Mouse (Mus musculus) v-Abl transformed pro-B cells (cell line): ENCODE data around the gene Tctn1.

Source experiments
- in situ Hi-C, 2 experiments: fragments of 400-800 bp; cut with MboI; formaldehyde crosslinking; loops; one replicate each; pipeline ENCODE4 v1.15.1; 2025; ENCODE audit not compliant: unreplicated experiment in 2 of 2

The Tctn1 gene

GRCm38 (mm10) chr5:122263933-122264905 is at the start of gene Tctn1:
Gene Tctn1 (minus strand): TSS chr5:122264460.
- in situ Hi-C loops: loop anchor here (5.0 to 10.0 kb wide), 5 partner anchors 37 to 361 kb away; no protein-coding TSS in a partner anchor

DNA sequence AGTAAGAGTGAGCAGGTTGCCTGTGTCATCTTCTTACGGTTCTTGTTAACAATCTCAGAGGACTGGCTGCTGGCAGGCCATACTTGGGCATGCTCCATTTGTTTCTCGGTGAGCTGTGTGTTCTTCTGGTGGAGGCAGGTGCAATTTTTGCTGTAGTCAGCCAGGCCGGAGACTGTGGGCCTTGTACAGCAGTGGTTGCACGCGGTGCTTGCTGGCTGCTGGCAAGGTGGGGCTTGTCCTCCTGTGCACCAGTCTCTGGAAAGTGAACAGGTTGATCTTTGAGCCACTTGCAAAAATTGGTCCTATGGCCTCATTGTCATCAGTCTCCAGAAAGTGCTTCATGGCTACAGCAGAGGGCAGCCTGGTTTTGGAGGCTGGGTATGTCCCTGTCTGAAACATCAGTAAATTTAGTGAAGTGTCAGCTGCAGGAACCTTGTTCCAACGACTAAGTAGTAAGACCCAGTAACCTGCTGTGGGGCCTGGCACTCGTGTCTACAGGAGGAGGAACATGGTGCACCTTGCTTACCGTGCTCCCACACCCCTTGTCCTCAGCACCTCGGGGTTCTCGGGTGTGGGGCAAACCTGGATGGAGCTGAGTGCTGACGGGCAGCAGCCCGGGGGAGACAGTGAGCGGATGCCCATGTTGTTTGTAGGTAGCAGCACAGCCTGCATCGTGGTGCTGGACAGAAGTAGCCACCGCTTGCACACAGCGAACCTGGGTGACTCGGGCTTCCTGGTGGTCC is 48.9 kb upstream of the Tctn1 start:
- in situ Hi-C loops: no loop called here

DNA sequence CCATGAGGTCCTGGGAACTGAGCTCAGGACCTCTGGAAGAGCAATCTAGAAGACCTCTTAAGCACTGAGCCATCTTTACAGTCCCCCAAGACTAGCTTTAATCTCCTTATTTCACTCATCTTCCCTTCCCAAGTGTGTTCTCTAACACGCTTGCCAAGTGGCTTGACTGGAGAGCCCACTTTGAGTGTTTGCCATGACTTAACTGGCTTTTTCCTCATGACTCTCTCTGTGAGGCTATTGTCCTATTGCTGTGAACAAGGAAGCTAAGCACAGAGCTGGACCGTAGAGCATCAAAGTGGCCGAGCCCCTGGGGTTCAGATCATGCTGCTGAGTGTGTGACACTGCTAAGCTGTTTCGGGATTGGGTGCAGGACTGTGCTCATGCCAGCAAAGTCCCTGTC is 48.1 kb upstream of the Tctn1 start:
- in situ Hi-C loops: no loop called here

DNA sequence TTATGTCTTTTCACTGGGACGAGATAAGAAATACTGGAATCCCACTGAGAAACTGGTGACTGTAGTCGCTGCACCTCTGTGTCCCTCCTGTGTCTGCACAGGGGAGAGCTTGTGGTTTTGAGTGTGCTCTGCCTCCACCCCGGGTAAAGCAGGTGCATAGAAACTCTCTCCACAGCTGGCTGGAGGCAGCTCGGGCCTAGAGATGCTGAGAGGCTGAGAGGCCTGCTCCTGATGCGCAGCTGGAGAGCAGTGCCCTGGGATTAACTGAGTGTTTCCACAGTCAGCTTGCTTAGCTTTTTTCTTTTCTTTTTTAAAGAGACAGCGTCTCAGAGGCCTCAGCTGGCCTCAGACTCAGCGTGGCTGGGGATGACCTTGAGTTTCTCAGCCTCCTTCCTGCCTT is 47.4 kb upstream of the Tctn1 start:
- in situ Hi-C loops: no loop called here

DNA sequence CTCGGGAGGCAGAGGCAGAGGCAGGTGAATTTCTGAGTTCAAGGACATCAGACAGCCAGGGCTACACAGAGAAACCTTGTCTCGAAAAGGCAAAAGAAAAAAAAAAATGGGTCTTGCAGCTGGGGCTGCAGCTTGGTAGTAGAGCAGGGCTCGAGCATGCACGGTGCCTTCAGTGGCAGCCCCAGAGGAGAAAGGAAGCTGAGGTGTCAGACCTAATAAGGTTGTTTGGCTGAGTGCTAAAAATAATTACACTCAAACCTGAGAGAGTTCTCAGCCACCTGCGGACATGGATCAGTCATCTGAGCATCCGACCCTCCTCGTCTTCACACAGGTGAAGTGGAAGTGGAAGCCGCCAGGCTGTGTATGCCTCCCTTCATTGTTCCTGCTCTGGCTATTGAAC is 46.4 kb upstream of the Tctn1 start:
- in situ Hi-C loops: no loop called here

DNA sequence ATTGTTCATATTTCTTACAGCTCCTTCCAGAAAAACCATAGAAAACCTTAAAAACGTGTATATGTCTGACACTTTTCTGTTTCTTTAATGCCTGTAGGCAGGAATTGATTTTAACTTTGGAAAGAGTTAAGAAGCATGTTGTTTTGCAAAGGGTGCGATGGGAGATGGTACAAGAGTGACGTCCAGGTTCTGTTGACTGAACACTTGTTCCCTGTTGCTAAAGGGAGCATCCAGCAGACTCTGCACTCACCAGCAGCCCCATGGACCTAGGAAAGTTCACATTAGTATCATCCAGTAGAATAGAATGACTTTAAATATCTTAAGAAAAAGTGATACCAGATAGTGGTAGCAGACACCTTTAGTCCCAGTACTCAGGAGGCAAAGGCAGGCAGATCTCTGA is 42.3 kb upstream of the Tctn1 start:
- in situ Hi-C loops: no loop called here

GRCm38 (mm10) chr5:122305472-122305871 is 41.2 kb upstream of the Tctn1 start:
- in situ Hi-C loops: no loop called here

DNA sequence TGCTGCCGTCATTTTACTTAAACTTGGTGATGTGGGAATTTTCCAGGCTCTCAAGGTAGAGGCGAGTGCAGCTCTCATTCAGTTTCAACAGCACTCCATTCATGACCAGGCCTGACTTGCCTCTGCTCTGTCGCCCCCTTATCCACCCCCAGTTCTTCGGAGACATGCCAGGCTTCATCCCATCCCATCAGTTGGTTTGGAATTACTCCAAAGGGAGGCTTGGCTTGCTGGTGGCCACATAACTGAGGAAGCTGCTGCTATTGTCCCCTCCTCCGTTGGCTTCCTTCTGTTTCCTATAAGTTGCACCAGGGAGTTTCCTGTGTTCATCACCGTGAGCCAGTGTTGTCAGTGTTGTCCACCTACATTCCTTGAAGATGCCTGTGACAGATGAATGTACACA is 40.3 kb upstream of the Tctn1 start:
- in situ Hi-C loops: no loop called here

DNA sequence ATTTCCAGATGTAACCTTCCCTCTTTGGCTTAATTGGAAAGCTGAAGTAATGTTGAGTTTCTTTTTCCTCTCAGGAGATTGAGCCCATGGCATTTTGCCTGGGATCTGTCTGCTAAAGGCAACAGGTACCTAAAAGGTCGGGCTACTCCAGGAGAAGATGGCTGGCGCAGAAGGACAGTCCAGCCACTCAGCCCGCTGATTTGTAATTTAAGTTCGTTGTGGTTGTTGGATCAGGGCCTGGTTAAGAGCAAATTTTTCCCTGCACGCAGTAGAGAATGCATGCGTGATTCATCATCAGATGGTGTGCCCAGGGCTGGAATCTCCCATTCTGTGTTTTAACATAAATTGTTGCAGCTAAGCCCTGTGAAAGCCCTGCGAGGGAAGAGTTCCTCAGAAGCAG is 39.7 kb upstream of the Tctn1 start:
- in situ Hi-C loops: no loop called here

- in situ Hi-C loops: no loop called here
Observed at GRCm38 (mm10) chr5:122302810-122303745, 38.8 kb upstream of the Tctn1 start.

DNA sequence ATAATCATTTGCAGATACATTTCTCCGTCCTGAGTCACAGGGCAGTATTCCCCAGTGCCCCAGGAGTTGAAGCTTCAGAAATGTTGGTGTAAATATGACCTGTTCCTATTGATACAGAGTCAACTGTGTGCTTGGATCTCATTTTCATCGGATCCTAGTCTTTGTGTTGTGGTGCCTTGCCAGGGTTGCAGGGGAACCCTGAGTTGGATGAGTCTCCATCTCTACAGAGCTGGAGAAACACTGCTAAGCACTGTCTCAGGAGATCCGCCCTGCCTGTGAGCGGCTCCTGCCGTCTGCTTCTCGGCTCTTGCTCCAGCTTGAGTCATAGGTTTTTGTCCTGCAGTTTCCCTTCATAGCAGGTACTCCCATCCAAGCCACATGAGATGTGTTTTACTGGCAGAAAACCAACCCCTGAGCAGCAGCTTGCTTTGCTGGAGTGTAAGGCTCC is 35.8 kb upstream of the Tctn1 start:
- in situ Hi-C loops: no loop called here

DNA sequence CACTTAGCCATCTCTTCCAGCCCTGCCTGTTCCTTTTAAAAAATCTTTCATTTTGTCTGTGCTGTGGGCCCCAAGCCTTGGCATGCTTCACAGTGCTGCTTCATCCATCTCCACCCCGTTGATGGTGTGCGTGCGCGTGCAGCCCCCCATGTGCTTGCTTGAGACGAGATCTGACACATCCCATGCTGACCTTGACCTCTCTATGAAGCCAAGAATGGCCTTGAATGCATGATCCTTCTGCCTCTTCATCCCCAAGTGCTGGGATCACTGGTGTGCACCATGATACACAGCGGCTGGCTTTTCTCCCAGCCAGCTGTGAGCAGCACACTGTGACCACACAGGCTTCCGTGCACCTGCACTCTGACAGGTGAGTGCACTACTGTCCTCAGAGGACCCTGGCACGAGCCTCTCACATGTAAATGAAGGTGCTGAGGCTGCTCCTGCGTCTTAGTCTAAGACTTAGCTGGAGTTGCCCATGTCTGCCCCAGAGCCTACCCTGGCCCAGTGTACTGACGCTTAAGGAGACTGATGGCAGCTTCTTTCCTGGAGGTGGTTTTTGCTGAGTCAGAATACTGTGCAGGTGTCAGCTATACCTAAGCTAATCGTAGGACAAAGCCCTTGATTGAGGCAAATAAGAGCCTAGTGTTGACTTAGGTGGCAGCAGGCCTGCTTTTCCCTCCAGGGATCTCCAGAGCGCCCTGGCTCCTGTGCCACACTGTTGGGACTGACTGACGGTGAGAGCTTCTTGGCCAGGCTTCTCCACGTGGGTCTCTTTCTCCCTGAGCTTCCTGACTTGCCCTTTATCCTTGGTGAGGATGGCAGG is 31.1 kb upstream of the Tctn1 start:
- in situ Hi-C loops: no loop called here

DNA sequence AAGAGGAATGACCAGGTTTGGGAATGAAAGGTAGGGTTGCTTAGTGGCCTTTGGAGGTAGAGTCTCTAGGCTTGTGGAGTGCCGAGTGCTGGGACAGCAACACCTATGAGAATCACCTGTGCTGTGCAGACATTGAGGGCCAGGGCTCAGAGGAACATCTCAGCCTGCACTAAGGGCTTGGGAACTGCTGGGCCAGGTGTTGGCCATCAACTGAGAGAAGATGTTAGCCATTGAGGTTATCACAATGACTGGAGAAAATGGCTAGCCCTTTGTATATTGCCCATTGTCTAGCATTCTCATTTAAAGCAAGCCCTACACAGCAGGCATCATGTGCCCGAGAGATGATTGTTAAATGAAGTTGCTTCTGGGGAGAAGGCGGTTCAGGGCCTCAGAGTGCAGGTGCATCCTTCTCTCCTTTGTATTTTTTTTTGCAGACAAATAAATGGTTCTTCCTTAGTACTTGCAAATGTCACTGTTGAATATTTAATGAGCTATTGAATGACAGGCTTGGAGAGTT is 30.0 kb upstream of the Tctn1 start:
- in situ Hi-C loops: no loop called here

DNA sequence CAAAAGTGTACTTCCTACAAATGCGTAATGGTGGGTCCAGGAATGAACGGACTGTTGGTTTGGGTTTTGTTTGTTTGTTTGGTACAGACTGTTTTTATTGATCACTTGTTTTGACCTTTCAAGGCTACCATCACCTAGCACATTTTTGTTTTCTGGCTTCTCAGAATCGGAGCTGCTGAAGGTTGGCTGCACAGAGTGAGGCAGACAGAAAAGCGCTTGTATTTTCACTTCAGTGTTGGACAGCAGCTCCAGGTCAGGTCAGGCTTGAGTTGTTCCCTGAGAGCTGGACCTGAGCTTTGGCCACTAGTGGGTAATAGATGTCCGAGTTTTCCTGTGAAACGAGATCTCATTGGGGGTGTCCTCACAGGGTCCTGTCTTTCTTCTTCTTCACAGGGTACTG is 28.9 kb upstream of the Tctn1 start:
- in situ Hi-C loops: no loop called here

DNA sequence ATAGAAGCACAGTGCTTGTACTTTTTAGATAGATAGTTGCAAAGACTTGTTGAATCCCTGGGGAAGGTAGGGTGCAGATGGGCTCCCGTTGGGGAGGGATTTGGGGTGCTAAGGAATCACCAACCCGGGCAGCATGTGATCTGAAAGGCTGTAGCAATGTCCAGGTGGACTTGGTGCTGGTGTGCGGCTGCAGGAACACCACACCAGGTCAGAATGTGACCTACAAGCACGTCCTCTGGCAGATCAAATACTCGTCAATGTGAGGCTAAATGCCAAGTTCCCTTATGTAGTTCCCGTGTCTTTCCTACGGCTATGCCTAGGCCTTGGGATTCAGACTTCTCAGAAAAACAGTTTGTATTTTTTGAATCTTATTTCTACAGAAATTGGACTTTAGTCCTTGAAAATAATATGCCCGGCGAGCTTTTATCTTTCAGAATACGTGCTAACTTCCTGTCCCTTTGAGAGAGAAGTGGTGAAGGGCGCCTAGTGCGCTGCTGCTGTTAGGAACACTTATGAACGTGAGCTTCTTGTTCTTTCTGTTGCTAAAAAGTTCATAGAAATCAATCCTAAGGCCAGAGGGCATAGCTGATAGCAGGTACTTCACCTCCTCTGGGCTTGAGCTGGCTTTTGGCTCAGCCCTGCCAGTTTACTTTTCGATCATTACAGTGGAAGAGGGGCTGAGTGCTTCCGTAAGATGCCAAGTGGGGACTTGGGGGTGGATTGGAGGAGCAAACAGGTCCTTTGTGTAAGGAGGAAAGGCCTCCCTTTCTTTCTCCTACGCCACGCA is 27.5 kb upstream of the Tctn1 start:
- in situ Hi-C loops: no loop called here

DNA sequence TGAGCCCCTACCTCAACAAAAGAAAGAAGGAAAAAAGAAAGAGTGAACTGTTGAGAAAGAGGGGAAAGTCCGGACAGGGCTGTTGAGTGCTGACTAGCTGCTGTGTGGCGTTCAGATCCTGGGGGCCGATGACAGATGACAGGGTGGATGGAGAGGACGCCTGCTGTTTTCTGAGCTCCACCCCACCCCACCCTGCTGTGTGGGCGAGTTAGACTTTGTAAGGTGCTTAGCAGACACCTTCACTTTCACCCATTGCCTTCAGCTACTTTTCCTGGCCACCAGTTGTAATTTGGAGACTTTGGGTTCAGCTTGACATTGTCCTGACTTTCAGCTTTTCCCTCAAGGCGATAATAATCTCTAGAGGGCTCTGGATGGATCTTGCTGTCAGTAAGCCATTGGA is 26.9 kb upstream of the Tctn1 start:
- in situ Hi-C loops: no loop called here

DNA sequence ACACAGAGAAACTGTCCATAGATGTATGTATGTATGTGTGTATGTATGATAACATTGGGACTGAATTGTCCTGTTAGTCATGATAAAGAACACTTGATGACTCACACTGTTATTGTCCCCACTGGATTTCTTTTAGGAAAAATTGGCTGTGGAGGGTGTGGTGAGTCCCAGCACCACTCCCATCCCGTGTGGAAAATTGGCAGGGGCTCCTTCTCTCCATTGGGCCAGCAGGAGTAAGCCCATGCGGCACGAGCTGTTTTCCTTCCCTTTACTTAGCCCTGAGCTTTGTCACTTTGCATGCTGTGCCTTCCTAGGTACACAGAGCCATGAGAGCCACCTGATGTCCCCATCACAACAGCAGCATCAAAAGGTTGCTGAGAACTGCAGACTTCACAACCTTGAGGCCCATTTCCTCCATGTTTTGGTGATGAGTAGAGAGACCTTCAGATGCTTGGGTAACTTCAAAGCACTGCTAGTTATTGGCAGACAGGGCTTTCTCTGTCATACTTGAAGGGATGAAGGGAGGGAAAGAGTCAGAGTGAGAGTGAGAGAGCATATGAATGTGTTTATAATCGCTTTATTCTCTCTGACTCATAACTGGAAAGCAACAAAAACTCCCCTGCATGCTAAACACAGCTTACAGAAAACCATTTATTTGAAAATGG is 24.0 kb upstream of the Tctn1 start:
- in situ Hi-C loops: no loop called here

DNA sequence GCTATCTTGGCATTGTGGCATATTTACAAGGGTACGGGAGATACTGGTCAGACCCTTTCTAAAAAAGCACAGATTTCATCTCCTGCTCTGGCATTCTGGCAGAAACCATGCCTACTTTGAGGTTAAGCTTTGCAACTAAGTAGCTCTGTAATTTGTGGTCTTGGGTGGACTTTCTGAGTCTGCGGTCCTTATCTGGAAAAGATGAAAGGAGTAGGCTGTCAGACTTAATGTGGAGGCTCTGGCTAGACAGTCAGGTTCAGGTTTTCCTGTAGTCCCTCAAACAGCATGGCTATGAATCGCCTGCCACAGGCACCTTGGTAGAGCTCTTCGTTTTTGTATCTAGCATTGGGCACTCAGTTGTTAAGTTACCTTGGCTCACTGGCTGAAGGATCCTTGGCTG is 22.8 kb upstream of the Tctn1 start:
- in situ Hi-C loops: no loop called here
